Mouse (Mus musculus): ENCODE results near the gene Vip. TPM values are rescaled to one million over a fixed set of nuclear protein-coding genes. Genes with fewer than 3 reads are reported as not detected.
A peak's percentile ranks its signal among the peaks of the same experiment; 100 is the strongest.

The Vip gene
- polyA plus RNA-seq, 1 experiment from 2014 or later: 0.67 TPM

DNA sequence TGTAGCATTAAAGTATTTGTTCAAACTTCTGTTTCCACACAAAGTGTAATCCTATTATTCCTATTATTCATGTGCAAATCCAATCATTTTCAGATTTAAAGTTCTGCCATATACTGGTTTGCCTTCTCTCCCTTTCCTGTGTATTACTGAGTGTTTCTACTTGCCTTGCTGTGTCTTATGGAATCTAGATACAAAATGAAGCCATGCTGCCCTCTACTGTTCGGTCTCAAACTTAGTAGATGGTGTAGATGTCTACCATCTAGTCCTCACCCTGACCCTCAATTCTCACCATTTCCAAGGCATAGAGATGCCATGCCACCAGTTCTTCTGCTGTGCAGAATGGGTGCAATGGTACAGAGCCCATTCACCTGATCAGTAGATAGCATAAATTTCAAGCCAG, 4.7 kb upstream of the Vip start:
- Histone ChIP-seq H3K27me3 (no peaks in the 10 kb centered on the region), H3K9ac (no peak overlapping the region), H3K4me3 (no peak overlapping the region), H3K9me3 (replicated peaks) (no peaks in the 10 kb centered on the region), H3K4me1 (no peaks in the 10 kb centered on the region), H3K36me3 (no peaks in the 10 kb centered on the region), H3K4me2 (replicated peaks) (no peak overlapping the region), H3K27ac (no peak overlapping the region)
- peak; percentile 63; the same call in 1 of the 2 replicates for ATAC-seq (ENCODE audit: low FRiP score)
- WGBS: 37% methylated on average over 1 of the region's 1 CpGs

- H3K27ac ChIP-seq: no peak overlapping the region
- no peak overlapping the region for H3K4me3 ChIP-seq
- H3K27me3 ChIP-seq: no peaks in the 10 kb centered on the region
- 82% methylated on average over 4 of the region's 4 CpGs for WGBS
- H3K36me3 ChIP-seq: no peaks in the 10 kb centered on the region
- no peak overlapping the region for H3K9ac ChIP-seq
- H3K4me2 ChIP-seq (replicated peaks): no peak overlapping the region
- H3K4me1 ChIP-seq: no peaks in the 10 kb centered on the region
- no peaks in the 10 kb centered on the region for H3K9me3 ChIP-seq (replicated peaks)
- no peak for ATAC-seq (ENCODE audit: low FRiP score)
These were observed 1.7 kb upstream of the Vip start for GRCm38 (mm10) chr10:5637322-5637721.

DNA sequence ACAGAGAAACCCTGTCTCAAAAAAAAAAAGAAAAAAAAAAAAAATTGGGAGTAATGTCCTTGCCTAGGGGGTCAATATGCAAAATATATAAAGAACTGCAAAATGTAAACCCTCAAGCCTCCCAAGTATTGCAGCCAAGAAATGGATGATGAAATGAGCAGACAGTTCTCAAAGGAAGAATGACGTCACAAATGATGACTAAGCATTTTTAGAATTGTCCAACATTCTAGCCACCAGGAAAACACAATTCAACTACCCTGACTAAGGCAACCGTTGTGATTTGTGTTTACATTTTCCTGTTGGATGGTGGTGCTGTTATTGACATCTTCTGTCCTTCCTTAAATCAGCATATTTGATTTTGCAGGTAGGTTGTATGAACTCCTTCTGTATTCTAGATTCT, 42.3 kb downstream of the Vip start:
- Histone ChIP-seq H3K27me3 (no peaks in the 10 kb centered on the region), H3K4me3 (no peak overlapping the region), H3K9ac (no peak overlapping the region), H3K36me3 (no peaks in the 10 kb centered on the region), H3K4me1 (no peaks in the 10 kb centered on the region), H3K27ac (no peak overlapping the region), H3K4me2 (replicated peaks) (no peak overlapping the region), H3K9me3 (replicated peaks) (no peaks in the 10 kb centered on the region)
- ATAC-seq (ENCODE audit: low FRiP score): no peak
- whole genome bisulfite sequencing: 84% methylated on average over 2 of the region's 2 CpGs

- no peaks in the 10 kb centered on the region for H3K27me3 ChIP-seq
- no peak overlapping the region for H3K4me2 ChIP-seq (replicated peaks)
- H3K9ac ChIP-seq: no peak overlapping the region
- ATAC-seq (ENCODE audit: low FRiP score): no peak
- no peaks in the 10 kb centered on the region for H3K4me1 ChIP-seq
- H3K4me3 ChIP-seq: no peak overlapping the region
- no peaks in the 10 kb centered on the region for H3K36me3 ChIP-seq
- WGBS: 82% methylated on average over 6 of the region's 6 CpGs
- no peak overlapping the region for H3K27ac ChIP-seq
- H3K9me3 ChIP-seq (replicated peaks): no peaks in the 10 kb centered on the region
These were observed 46.6 kb downstream of the Vip start for GRCm38 (mm10) chr10:5685608-5686007.

- WGBS: 85% methylated on average over 1 of the region's 1 CpGs
- no peak overlapping the region for H3K4me3 ChIP-seq
- no peak for ATAC-seq (ENCODE audit: low FRiP score)
- H3K27ac ChIP-seq: no peak overlapping the region
- no peak overlapping the region for H3K4me2 ChIP-seq (replicated peaks)
- H3K27me3 ChIP-seq: no peaks in the 10 kb centered on the region
- no peaks in the 10 kb centered on the region for H3K4me1 ChIP-seq
- no peaks in the 10 kb centered on the region for H3K9me3 ChIP-seq (replicated peaks)
- no peak overlapping the region for H3K9ac ChIP-seq
- H3K36me3 ChIP-seq: no peaks in the 10 kb centered on the region
These were observed 55.3 kb downstream of the Vip start for GRCm38 (mm10) chr10:5694351-5694750.

Other genes with a start within 250 kb of the Vip start
- 6.8 and 7.0 TPM in 2 replicates for gene Syne1, start 87.7 kb upstream of the Vip start, polyA plus RNA-seq (2016; fragmentation: Nextera tagmentation; extraction: Ambion mirVana)
- gene Myct1, start 45.4 kb upstream of the Vip start, polyA plus RNA-seq (2016; fragmentation: Nextera tagmentation; extraction: Ambion mirVana): 1.9 and 2.0 TPM in 2 replicates
- 46.5 and 49.0 TPM in 2 replicates for gene Fbxo5, start 166.4 kb downstream of the Vip start, polyA plus RNA-seq (2016; fragmentation: Nextera tagmentation; extraction: Ambion mirVana)
- gene Mtrf1l, start 184.7 kb downstream of the Vip start, polyA plus RNA-seq (2016; fragmentation: Nextera tagmentation; extraction: Ambion mirVana): 11.6 and 12.5 TPM in 2 replicates